Mouse (Mus musculus) spleen, postnatal 0 days (tissue): ENCODE results near the gene Gfra4. TPM values are rescaled to one million over a fixed set of nuclear protein-coding genes. Genes with fewer than 3 reads are reported as not detected.

Source experiments
- polyA plus RNA-seq: library from polyadenylated mRNA; unstranded; fragments of >200 nt; fragmentation: Nextera tagmentation; extraction: Ambion mirVana; gene quantifications from 2 replicates; pipeline ENCODE4 v1.2.1, GENCODE M21; 2015

The Gfra4 gene
- 0.41 and 0.48 TPM in 2 replicates for polyA plus RNA-seq

DNA sequence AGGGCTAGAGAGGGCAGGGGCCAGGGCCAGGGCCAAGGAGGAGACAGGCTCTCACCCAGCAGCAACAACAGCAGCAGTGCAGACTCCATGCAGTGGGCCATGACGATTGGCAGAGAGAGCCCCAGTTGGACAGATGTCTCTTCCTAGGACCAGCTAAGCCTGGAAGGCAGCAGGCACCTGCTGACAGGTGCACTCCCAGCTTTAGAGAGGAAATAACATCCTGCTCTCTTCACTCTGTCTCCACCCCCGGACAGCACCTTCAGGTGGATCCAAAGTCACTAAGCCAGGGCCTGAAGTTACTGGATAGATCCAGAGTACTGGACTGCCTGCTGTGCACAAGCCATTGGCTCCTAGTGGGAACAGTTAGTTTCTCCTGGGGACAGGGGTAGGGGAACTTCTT is at the start of gene Gfra4:
Gene Gfra4, minus strand, starts transcription at position 101 of the 400 bp plus-strand sequence.

GRCm38 (mm10) chr2:131086667-131087390 is 43.9 kb upstream of the Gfra4 start, which contains the start of gene Siglec1:
Gene Siglec1, minus strand, starts transcription at chr2:131086765.

DNA sequence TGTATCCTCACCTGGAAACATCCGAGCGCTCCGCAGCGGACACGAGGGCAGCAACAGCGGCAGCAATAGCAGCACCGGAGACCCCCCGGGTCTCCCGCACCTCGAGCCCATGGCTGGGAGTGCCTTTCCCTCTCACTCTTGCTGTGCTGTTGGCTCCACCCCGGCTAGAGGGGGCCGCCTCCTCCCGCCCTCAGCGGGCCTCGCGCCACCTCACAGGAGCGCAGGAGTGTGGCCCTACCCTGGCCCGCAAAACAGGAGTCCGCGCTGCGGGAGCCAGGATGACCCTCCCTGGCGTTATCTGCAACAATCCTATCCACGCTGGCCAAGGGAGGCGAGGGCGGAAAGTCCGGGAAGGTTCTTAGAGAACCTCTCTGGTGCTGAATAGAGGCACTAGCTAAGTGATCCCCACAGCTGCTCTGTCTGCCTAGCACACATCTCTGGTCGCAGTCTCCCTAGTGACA is 20.5 kb upstream of the Gfra4 start, which contains the start of gene Adam33:
Gene Adam33, minus strand, starts transcription at position 411 of the 461 bp plus-strand sequence.

Other genes starting within 250 kb of the Gfra4 start
- gene 4930402H24Rik, start 136.7 kb downstream of the Gfra4 start, polyA plus RNA-seq = 8.6 and 11.8 TPM in 2 replicates
- 4.6 and 4.7 TPM in 2 replicates for gene Atrn, start 136.6 kb downstream of the Gfra4 start, polyA plus RNA-seq
- 2.5 and 2.9 TPM in 2 replicates for gene Adam33, start 20.7 kb upstream of the Gfra4 start, polyA plus RNA-seq
- 0.97 and 1.6 TPM in 2 replicates for gene Siglec1, start 43.7 kb upstream of the Gfra4 start, polyA plus RNA-seq
- 2.3 and 2.4 TPM in 2 replicates for gene Hspa12b, start 84.2 kb upstream of the Gfra4 start, polyA plus RNA-seq
- not detected in 2 replicates for gene Gm11037, start 90.4 kb upstream of the Gfra4 start, polyA plus RNA-seq
- 138 and 153 TPM in 2 replicates for gene 1700037H04Rik, start 117.0 kb upstream of the Gfra4 start, polyA plus RNA-seq
- gene Cenpb, start 137.0 kb upstream of the Gfra4 start, polyA plus RNA-seq = 7.9 and 8.0 TPM in 2 replicates
- 139 and 157 TPM in 2 replicates for gene Cdc25b, start 143.9 kb upstream of the Gfra4 start, polyA plus RNA-seq
- 1.9 and 2.2 TPM in 2 replicates for gene Spef1, start 144.2 kb upstream of the Gfra4 start, polyA plus RNA-seq
- 19.9 and 21.3 TPM in 2 replicates for gene Ap5s1, start 164.0 kb upstream of the Gfra4 start, polyA plus RNA-seq
- gene Mavs, start 191.0 kb upstream of the Gfra4 start, polyA plus RNA-seq = 20.3 and 20.8 TPM in 2 replicates
- 34.0 and 37.5 TPM in 2 replicates for gene Pank2, start 219.4 kb upstream of the Gfra4 start, polyA plus RNA-seq